Mouse (Mus musculus) right cerebral cortex, adult 2 months (tissue): ENCODE data around the gene Tecrl.

Source experiments
- DNase-seq, 2 experiments: peaks; one replicate each; pipeline ENCODE4 v3.0.0; 2021 to 2022; ENCODE audit warnings: low spot score in 2 of 2

The Tecrl gene

DNA sequence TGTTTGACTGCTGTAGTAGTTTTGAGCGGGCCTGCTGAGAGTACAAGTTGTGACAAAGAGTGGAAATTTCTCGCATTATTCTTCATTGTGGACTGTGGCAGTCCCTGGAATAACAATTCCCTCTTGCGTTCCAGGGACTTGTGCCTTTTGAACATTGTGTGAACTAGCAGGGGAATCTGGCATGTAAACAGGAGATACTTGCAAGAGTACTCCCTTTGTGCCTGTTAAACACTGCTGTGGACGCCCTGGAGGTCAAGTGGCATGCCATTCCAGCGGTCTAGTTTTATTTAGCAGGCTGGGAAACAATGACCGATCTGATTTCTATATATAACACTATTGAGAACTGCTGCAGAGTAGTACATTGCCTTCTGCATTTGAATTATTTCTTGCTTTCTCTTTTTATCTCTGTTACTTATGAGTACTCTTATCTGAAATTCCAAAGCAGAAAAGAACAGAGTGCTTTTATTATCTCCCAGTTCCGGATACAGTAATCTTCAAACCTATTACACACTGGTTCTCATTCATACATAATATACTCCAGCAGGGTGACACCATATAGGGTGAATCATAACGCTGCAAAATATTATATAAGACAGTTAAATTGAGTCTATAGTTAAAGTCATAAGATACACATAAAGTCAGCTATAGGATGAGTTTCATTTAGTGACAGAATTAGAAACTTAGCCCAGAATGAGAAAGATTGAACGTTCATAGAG, at the start of gene Tecrl:
Gene Tecrl, minus strand, starts transcription at position 350 of the 716 bp plus-strand sequence.
- DNase-seq = peak in 1 of 2 experiments; percentile 6

GRCm38 (mm10) chr5:83385021-83385420, 30.0 kb upstream of the Tecrl start:
- DNase-seq = no peak

DNA sequence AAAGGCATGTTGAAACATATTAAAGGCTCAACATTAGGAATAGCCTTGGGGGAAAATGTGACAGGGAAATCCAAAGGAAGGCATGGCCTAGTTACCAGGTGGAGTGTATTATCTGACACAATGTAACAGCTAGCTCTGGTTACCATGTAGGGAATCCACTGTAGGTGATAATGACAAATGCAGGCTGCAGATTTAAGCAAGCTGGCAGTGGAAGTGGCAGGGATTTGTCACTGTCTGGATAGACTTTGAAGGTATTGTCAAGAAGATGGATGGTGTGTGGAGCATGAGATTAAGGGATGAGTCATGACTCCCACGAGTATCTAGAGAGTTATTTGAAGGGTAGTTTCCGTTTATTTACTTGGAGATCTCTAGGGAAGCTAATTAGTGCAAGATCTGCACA, 3.4 kb downstream of the Tecrl start:
- DNase-seq = no peak

DNA sequence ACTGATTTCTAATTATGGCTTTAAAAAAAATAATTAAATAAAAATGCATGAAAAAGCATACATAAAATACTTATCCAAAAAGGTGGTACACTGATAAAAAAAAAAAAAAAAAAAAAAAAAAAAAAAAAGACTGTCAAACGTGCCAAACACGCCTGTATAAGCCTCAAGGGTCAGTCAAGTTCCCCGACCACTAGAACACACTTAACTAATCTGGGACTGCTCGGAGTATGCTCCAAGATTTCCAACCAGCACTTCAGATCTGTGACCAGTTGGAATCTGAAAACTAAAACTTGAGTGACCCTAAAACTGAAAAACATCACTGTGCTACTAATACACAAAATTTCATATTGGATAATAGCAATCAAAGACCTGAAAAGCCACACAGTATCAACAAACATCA, 15.9 kb downstream of the Tecrl start:
- no peak for DNase-seq

DNA sequence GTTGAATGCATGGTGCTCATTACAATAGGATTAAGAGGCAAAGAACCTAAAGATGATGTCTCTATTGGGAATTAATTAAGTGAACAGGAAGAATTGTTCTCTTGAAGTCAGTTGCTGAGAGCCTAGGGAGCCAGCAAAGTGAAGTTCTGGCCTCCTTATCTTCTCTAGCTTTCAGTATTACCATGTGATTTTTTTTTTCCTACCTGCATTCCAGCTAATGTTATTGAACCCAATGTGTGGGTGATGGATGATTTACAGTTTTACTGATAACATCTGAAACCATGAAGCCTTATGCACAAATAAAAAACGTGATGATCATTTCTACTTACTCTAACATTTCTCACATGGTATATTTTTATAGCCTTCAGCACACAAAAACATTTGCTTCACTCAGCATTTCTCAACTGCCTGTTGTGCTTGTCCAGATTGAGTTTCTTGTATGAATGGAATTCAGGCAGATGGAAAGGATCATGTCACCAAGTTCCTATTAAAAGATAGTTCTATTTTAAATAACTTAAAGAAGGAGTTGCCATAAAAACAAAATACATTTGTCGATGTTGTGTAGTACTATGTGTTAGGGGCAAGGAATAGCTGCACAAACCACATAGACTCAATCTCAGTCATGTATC, 87.7 kb downstream of the Tecrl start:
- DNase-seq = no peak

- DNase-seq = no peak
These were observed 94.9 kb downstream of the Tecrl start for GRCm38 (mm10) chr5:83260059-83260458.

- DNase-seq = no peak
These were observed 100.9 kb downstream of the Tecrl start for GRCm38 (mm10) chr5:83254141-83254540.

GRCm38 (mm10) chr5:83238848-83239452, 116.0 kb downstream of the Tecrl start:
- DNase-seq = no peak
